In genomic region chr9:124256271-124257199, GRCm38 (mm10) we compare ENCODE assay signal across 8 mouse cellular contexts. TPM values are rescaled to one million over a fixed set of nuclear protein-coding genes. Genes with fewer than 3 reads are reported as not detected.
A peak's percentile ranks its signal among the peaks of the same experiment; 100 is the strongest.
DNase-seq lines count a peak whose midpoint lies in the region; ATAC-seq and TF ChIP-seq lines count a peak whose summit lies in the region.
"Not testable (repeated sequence)": the region's sequence is repeated elsewhere in the genome, so short reads cannot be mapped to it uniquely, and the experiment has no call there.

No protein-coding gene starts in this region.

- peak; percentile 54 for ATAC-seq in heart, embryonic 13.5 days (ENCODE audit: extremely low read depth, insufficient number of reproducible peaks, low FRiP score, low TSS enrichment)
- peak; percentile 50; the same call in 1 of the 2 replicates for ATAC-seq in intestine, embryonic 16.5 days
- ATAC-seq in liver, embryonic 14.5 days (ENCODE audit: insufficient read depth) = peak; percentile 59; the same call in 1 of the 2 replicates
- peak; percentile 72; the same call in 1 of the 2 replicates for ATAC-seq in midbrain, embryonic 16.5 days

- H3K27ac ChIP-seq in forebrain, embryonic 10.5 days = peak overlapping the region; percentile 0; the same call in 1 of the 2 replicates
- H3K27ac ChIP-seq in heart, embryonic 13.5 days (replicated peaks); intestine, embryonic 16.5 days (ENCODE audit: low read length); liver, embryonic 14.5 days; midbrain, embryonic 16.5 days (ENCODE audit: low read length): not testable (repeated sequence)

- DNase-seq in 3T3-L1 (ENCODE audit: low read depth, low spot score) = peak; percentile 38
- peak; percentile 51 for DNase-seq in c-Kit-negative CD71-positive TER-119-positive erythroid progenitor cells, embryonic 14.5 days (ENCODE audit: low read depth, low spot score)
- peak; percentile 68 for DNase-seq in forebrain, embryonic 10.5 days (ENCODE audit: extremely low spot score, low spot score)
- DNase-seq in liver, embryonic 14.5 days (ENCODE audit: low read depth in 3 of 3, low spot score in 3 of 3) = peak in 1 of 3 experiments; percentile 61
- DNase-seq in spleen, postnatal 4 days (ENCODE audit: low spot score in 2 of 2) = peak; percentile 53 to 83

- not testable (repeated sequence) for H3K4me3 ChIP-seq in forebrain, embryonic 10.5 days; heart, embryonic 13.5 days; intestine, embryonic 16.5 days (ENCODE audit: low read length); liver, embryonic 14.5 days (ENCODE audit: insufficient read depth in 1 of 2, low read depth in 2 of 2, low read length in 2 of 2); midbrain, embryonic 16.5 days (ENCODE audit: low read depth, low read length)

- not testable (repeated sequence) for H3K9ac ChIP-seq in heart, embryonic 13.5 days; intestine, embryonic 16.5 days (ENCODE audit: low read depth, low read length); liver, embryonic 14.5 days (replicated peaks); midbrain, embryonic 16.5 days (ENCODE audit: low read depth, low read length)

- H3K4me2 ChIP-seq in heart, embryonic 13.5 days; intestine, embryonic 16.5 days (ENCODE audit: low read depth, low read length); liver, embryonic 14.5 days (ENCODE audit: low read depth); midbrain, embryonic 16.5 days (ENCODE audit: low read length): not testable (repeated sequence)

- TF ChIP-seq CTCF in liver, embryonic 14.5 days (IDR thresholded peaks at IDR 0.05; ENCODE audit: low read depth) = not testable (repeated sequence)

- not testable (repeated sequence) for H3K36me3 ChIP-seq in forebrain, embryonic 10.5 days (replicated peaks); heart, embryonic 13.5 days; intestine, embryonic 16.5 days (ENCODE audit: control insufficient read depth, insufficient read depth, low read length); liver, embryonic 14.5 days (replicated peaks; ENCODE audit: control insufficient read depth, insufficient read depth, low read depth); midbrain, embryonic 16.5 days (ENCODE audit: control insufficient read depth, insufficient read depth, low read length)

- H3K4me1 ChIP-seq in forebrain, embryonic 10.5 days; heart, embryonic 13.5 days; intestine, embryonic 16.5 days (ENCODE audit: control insufficient read depth, insufficient read depth, low read length); liver, embryonic 14.5 days (replicated peaks; ENCODE audit: control insufficient read depth in 2 of 2, insufficient read depth in 2 of 2, low read length in 1 of 2); midbrain, embryonic 16.5 days (ENCODE audit: control insufficient read depth, insufficient read depth, low read length): not testable (repeated sequence)

- WGBS in forebrain, embryonic 10.5 days = 18% methylated on average over 1 of the region's 1 CpGs
- WGBS in heart, embryonic 13.5 days = 16% methylated on average over 1 of the region's 1 CpGs
- 16% methylated on average over 1 of the region's 1 CpGs for WGBS in intestine, embryonic 16.5 days
- WGBS in liver, embryonic 14.5 days (ENCODE audit: insufficient replicate concordance) = 10% methylated on average over 1 of the region's 1 CpGs
- 23% methylated on average over 1 of the region's 1 CpGs for WGBS in midbrain, embryonic 16.5 days

- H3K9me3 ChIP-seq in forebrain, embryonic 10.5 days = peaks cover 11% of the 10 kb centered on the region
- peaks cover 16% of the 10 kb centered on the region for H3K9me3 ChIP-seq in heart, embryonic 13.5 days
- H3K9me3 ChIP-seq in intestine, embryonic 16.5 days (ENCODE audit: control insufficient read depth, low read length) = peaks cover 15% of the 10 kb centered on the region
- H3K9me3 ChIP-seq in liver, embryonic 14.5 days (ENCODE audit: control insufficient read depth, low read length); midbrain, embryonic 16.5 days (replicated peaks; ENCODE audit: control insufficient read depth, low read length, poor library complexity, severe bottlenecking): not testable (repeated sequence)

- TF ChIP-seq EP300 in liver, embryonic 14.5 days (IDR thresholded peaks at IDR 0.05; ENCODE audit: low read depth) = not testable (repeated sequence)

- not testable (repeated sequence) for H3K27me3 ChIP-seq in forebrain, embryonic 10.5 days (ENCODE audit: poor library complexity, severe bottlenecking); heart, embryonic 13.5 days (replicated peaks); intestine, embryonic 16.5 days (replicated peaks; ENCODE audit: control insufficient read depth, insufficient read depth, low read length); liver, embryonic 14.5 days (ENCODE audit: control insufficient read depth, insufficient read depth, low read length); midbrain, embryonic 16.5 days (ENCODE audit: control insufficient read depth, insufficient read depth, low read depth, low read length)

RNA-seq across cellular contexts. Expression of gene 2010315B03Rik, which starts 56.0 kb away (rescaled TPM):
- 9.9 and 10.0 TPM in 2 replicates for polyA plus RNA-seq in forebrain, embryonic 10.5 days (2016; fragmentation: Nextera tagmentation; extraction: Ambion mirVana)
- 6.0 and 7.8 TPM in 2 replicates for polyA plus RNA-seq in heart, embryonic 13.5 days (2015; fragmentation: Nextera tagmentation; extraction: Ambion mirVana)
- 14.8 and 15.7 TPM in 2 replicates for polyA plus RNA-seq in intestine, embryonic 16.5 days (2015; fragmentation: Nextera tagmentation; extraction: Ambion mirVana)
- polyA plus RNA-seq in liver, embryonic 14.5 days (2012; rRNA removed) = 1.6 and 2.7 TPM in 2 replicates
- polyA plus RNA-seq in liver, embryonic 14.5 days (2014; fragmentation: Nextera tagmentation; extraction: Ambion mirVana) = 1.9 and 2.4 TPM in 2 replicates
- polyA plus RNA-seq in midbrain, embryonic 16.5 days (2015; fragmentation: Nextera tagmentation; extraction: Ambion mirVana) = 13.6 and 14.7 TPM in 2 replicates
